Mouse (Mus musculus): ENCODE results near the gene Abhd5. TPM values are rescaled to one million over a fixed set of nuclear protein-coding genes. Genes with fewer than 3 reads are reported as not detected.

Gene Abhd5
- polyA plus RNA-seq, 1 experiment from 2014 or later, result 25.5 TPM

GRCm38 (mm10) chr9:122354240-122354639 lies 2.8 kb downstream of the Abhd5 start:
- Histone ChIP-seq H3K36me3 (replicated peaks; ENCODE audit: control insufficient read depth, insufficient read depth) (no peaks in the 10 kb centered on the region), H3K4me3 (replicated peaks; ENCODE audit: low read length) (no peak overlapping the region), H3K27me3 (ENCODE audit: control insufficient read depth, insufficient read depth, low read length) (no peaks in the 10 kb centered on the region), H3K9me3 (ENCODE audit: control insufficient read depth, low read length) (no peaks in the 10 kb centered on the region), H3K4me1 (replicated peaks; ENCODE audit: control insufficient read depth, insufficient read depth, low read length) (peaks cover 6% of the 10 kb centered on the region; the same call in 1 of the 2 replicates), H3K4me2 (replicated peaks) (no peak overlapping the region), H3K9ac (no peak overlapping the region), H3K27ac (no peak overlapping the region)
- ATAC-seq (ENCODE audit: low FRiP score), result no peak
- WGBS, result 91% methylated on average over 3 of the region's 3 CpGs
- DNase-seq (ENCODE audit: low spot score), result no peak

- no peak overlapping the region for H3K27ac ChIP-seq
- no peaks in the 10 kb centered on the region for H3K36me3 ChIP-seq (replicated peaks; ENCODE audit: control insufficient read depth, insufficient read depth)
- no peak overlapping the region for H3K4me2 ChIP-seq (replicated peaks)
- no peak overlapping the region for H3K9ac ChIP-seq
- ATAC-seq (ENCODE audit: low FRiP score), result no peak
- 94% methylated on average over 1 of the region's 1 CpGs for WGBS
- no peak overlapping the region for H3K4me3 ChIP-seq (replicated peaks; ENCODE audit: low read length)
- no peak for DNase-seq (ENCODE audit: low spot score)
- H3K4me1 ChIP-seq (replicated peaks; ENCODE audit: control insufficient read depth, insufficient read depth, low read length), result no peaks in the 10 kb centered on the region
- H3K27me3 ChIP-seq (ENCODE audit: control insufficient read depth, insufficient read depth, low read length), result no peaks in the 10 kb centered on the region
- H3K9me3 ChIP-seq (ENCODE audit: control insufficient read depth, low read length), result no peaks in the 10 kb centered on the region
These were observed 5.7 kb downstream of the Abhd5 start for GRCm38 (mm10) chr9:122357073-122357472.

- no peak for ATAC-seq (ENCODE audit: low FRiP score)
- 83% methylated on average over 1 of the region's 1 CpGs for WGBS
These were observed 6.2 kb downstream of the Abhd5 start for GRCm38 (mm10) chr9:122357626-122358025.

GRCm38 (mm10) chr9:122364171-122364570 lies 12.8 kb downstream of the Abhd5 start:
- Histone ChIP-seq H3K4me1 (replicated peaks; ENCODE audit: control insufficient read depth, insufficient read depth, low read length) (no peaks in the 10 kb centered on the region), H3K27me3 (ENCODE audit: control insufficient read depth, insufficient read depth, low read length) (no peaks in the 10 kb centered on the region), H3K36me3 (replicated peaks; ENCODE audit: control insufficient read depth, insufficient read depth) (no peaks in the 10 kb centered on the region), H3K9me3 (ENCODE audit: control insufficient read depth, low read length) (no peaks in the 10 kb centered on the region), H3K4me3 (replicated peaks; ENCODE audit: low read length) (no peak overlapping the region), H3K27ac (no peak overlapping the region), H3K9ac (no peak overlapping the region), H3K4me2 (replicated peaks) (no peak overlapping the region)
- 96% methylated on average over 1 of the region's 1 CpGs for WGBS
- ATAC-seq (ENCODE audit: low FRiP score) (no peak), DNase-seq (ENCODE audit: low spot score) (no peak)

More at GRCm38 (mm10) chr9:122357626-122358025, 6.2 kb downstream of the Abhd5 start:
- H3K27me3 ChIP-seq (ENCODE audit: control insufficient read depth, insufficient read depth, low read length), result no peaks in the 10 kb centered on the region
- no peaks in the 10 kb centered on the region for H3K36me3 ChIP-seq (replicated peaks; ENCODE audit: control insufficient read depth, insufficient read depth)
- H3K4me1 ChIP-seq (replicated peaks; ENCODE audit: control insufficient read depth, insufficient read depth, low read length), result no peaks in the 10 kb centered on the region
- no peak overlapping the region for H3K9ac ChIP-seq
- no peak overlapping the region for H3K27ac ChIP-seq
- H3K4me2 ChIP-seq (replicated peaks), result no peak overlapping the region
- no peak for DNase-seq (ENCODE audit: low spot score)
- H3K9me3 ChIP-seq (ENCODE audit: control insufficient read depth, low read length), result no peaks in the 10 kb centered on the region
- no peak overlapping the region for H3K4me3 ChIP-seq (replicated peaks; ENCODE audit: low read length)

GRCm38 (mm10) chr9:122370292-122370794 lies 18.9 kb downstream of the Abhd5 start:
- WGBS, result 94% methylated on average over 6 of the region's 6 CpGs
- Histone ChIP-seq H3K27ac (no peak overlapping the region), H3K4me2 (replicated peaks) (no peak overlapping the region), H3K9me3 (ENCODE audit: control insufficient read depth, low read length) (no peaks in the 10 kb centered on the region), H3K4me3 (replicated peaks; ENCODE audit: low read length) (no peak overlapping the region), H3K9ac (no peak overlapping the region), H3K4me1 (replicated peaks; ENCODE audit: control insufficient read depth, insufficient read depth, low read length) (no peaks in the 10 kb centered on the region), H3K36me3 (replicated peaks; ENCODE audit: control insufficient read depth, insufficient read depth) (no peaks in the 10 kb centered on the region), H3K27me3 (ENCODE audit: control insufficient read depth, insufficient read depth, low read length) (no peaks in the 10 kb centered on the region)
- no peak for DNase-seq (ENCODE audit: low spot score)
- no peak for ATAC-seq (ENCODE audit: low FRiP score)

GRCm38 (mm10) chr9:122372506-122372905 lies 21.1 kb downstream of the Abhd5 start:
- no peak overlapping the region for H3K4me2 ChIP-seq (replicated peaks)
- DNase-seq (ENCODE audit: low spot score) (no peak), ATAC-seq (ENCODE audit: low FRiP score) (no peak)
- no peaks in the 10 kb centered on the region for H3K4me1 ChIP-seq (replicated peaks; ENCODE audit: control insufficient read depth, insufficient read depth, low read length)
- WGBS, result 58% methylated on average over 4 of the region's 4 CpGs
- no peak overlapping the region for H3K4me3 ChIP-seq (replicated peaks; ENCODE audit: low read length)
- H3K9ac ChIP-seq, result no peak overlapping the region
- H3K27me3 ChIP-seq (ENCODE audit: control insufficient read depth, insufficient read depth, low read length), result no peaks in the 10 kb centered on the region
- H3K9me3 ChIP-seq (ENCODE audit: control insufficient read depth, low read length), result no peaks in the 10 kb centered on the region
- H3K27ac ChIP-seq, result no peak overlapping the region
- H3K36me3 ChIP-seq (replicated peaks; ENCODE audit: control insufficient read depth, insufficient read depth), result no peaks in the 10 kb centered on the region

- Histone ChIP-seq H3K36me3 (replicated peaks; ENCODE audit: control insufficient read depth, insufficient read depth) (peaks cover under 1% of the 10 kb centered on the region; the same call in 1 of the 2 replicates), H3K27ac (peak overlapping the region; percentile 32; the same call in 1 of the 2 replicates)
These were observed 21.6 kb downstream of the Abhd5 start for GRCm38 (mm10) chr9:122372991-122373390.

GRCm38 (mm10) chr9:122378986-122379385 lies 27.6 kb downstream of the Abhd5 start:
- DNase-seq (ENCODE audit: low spot score), result no peak
- Histone ChIP-seq H3K4me1 (replicated peaks; ENCODE audit: control insufficient read depth, insufficient read depth, low read length) (no peaks in the 10 kb centered on the region), H3K9me3 (ENCODE audit: control insufficient read depth, low read length) (no peaks in the 10 kb centered on the region), H3K9ac (no peak overlapping the region), H3K27me3 (ENCODE audit: control insufficient read depth, insufficient read depth, low read length) (no peaks in the 10 kb centered on the region), H3K36me3 (replicated peaks; ENCODE audit: control insufficient read depth, insufficient read depth) (peaks cover 8% of the 10 kb centered on the region), H3K4me2 (replicated peaks) (no peak overlapping the region), H3K4me3 (replicated peaks; ENCODE audit: low read length) (no peak overlapping the region), H3K27ac (no peak overlapping the region)
- no peak for ATAC-seq (ENCODE audit: low FRiP score)
- 86% methylated on average over 6 of the region's 6 CpGs for WGBS

More at GRCm38 (mm10) chr9:122372991-122373390, 21.6 kb downstream of the Abhd5 start:
- H3K9ac ChIP-seq, result no peak overlapping the region
- no peaks in the 10 kb centered on the region for H3K4me1 ChIP-seq (replicated peaks; ENCODE audit: control insufficient read depth, insufficient read depth, low read length)
- 78% methylated on average over 1 of the region's 1 CpGs for WGBS
- H3K27me3 ChIP-seq (ENCODE audit: control insufficient read depth, insufficient read depth, low read length), result no peaks in the 10 kb centered on the region
- no peak for DNase-seq (ENCODE audit: low spot score)
- H3K4me3 ChIP-seq (replicated peaks; ENCODE audit: low read length), result no peak overlapping the region
- H3K4me2 ChIP-seq (replicated peaks), result no peak overlapping the region
- no peaks in the 10 kb centered on the region for H3K9me3 ChIP-seq (ENCODE audit: control insufficient read depth, low read length)
- ATAC-seq (ENCODE audit: low FRiP score), result no peak

GRCm38 (mm10) chr9:122380959-122381358 lies 29.6 kb downstream of the Abhd5 start:
- no peak overlapping the region for H3K9ac ChIP-seq
- ATAC-seq (ENCODE audit: low FRiP score) (no peak), DNase-seq (ENCODE audit: low spot score) (no peak)
- H3K9me3 ChIP-seq (ENCODE audit: control insufficient read depth, low read length), result no peaks in the 10 kb centered on the region
- no peak overlapping the region for H3K4me2 ChIP-seq (replicated peaks)
- 20% methylated on average over 6 of the region's 6 CpGs for WGBS
- H3K4me1 ChIP-seq (replicated peaks; ENCODE audit: control insufficient read depth, insufficient read depth, low read length), result no peaks in the 10 kb centered on the region
- H3K27me3 ChIP-seq (ENCODE audit: control insufficient read depth, insufficient read depth, low read length), result no peaks in the 10 kb centered on the region
- peaks cover 8% of the 10 kb centered on the region for H3K36me3 ChIP-seq (replicated peaks; ENCODE audit: control insufficient read depth, insufficient read depth)
- no peak overlapping the region for H3K4me3 ChIP-seq (replicated peaks; ENCODE audit: low read length)
- H3K27ac ChIP-seq, result no peak overlapping the region

GRCm38 (mm10) chr9:122382006-122382405 lies 30.6 kb downstream of the Abhd5 start:
- no peak overlapping the region for H3K27ac ChIP-seq
- H3K4me2 ChIP-seq (replicated peaks), result no peak overlapping the region
- H3K4me3 ChIP-seq (replicated peaks; ENCODE audit: low read length), result no peak overlapping the region
- no peaks in the 10 kb centered on the region for H3K9me3 ChIP-seq (ENCODE audit: control insufficient read depth, low read length)
- 75% methylated on average over 6 of the region's 6 CpGs for WGBS
- peaks cover 8% of the 10 kb centered on the region for H3K36me3 ChIP-seq (replicated peaks; ENCODE audit: control insufficient read depth, insufficient read depth)
- H3K9ac ChIP-seq, result no peak overlapping the region
- ATAC-seq (ENCODE audit: low FRiP score) (no peak), DNase-seq (ENCODE audit: low spot score) (no peak)
- H3K27me3 ChIP-seq (ENCODE audit: control insufficient read depth, insufficient read depth, low read length), result no peaks in the 10 kb centered on the region
- no peaks in the 10 kb centered on the region for H3K4me1 ChIP-seq (replicated peaks; ENCODE audit: control insufficient read depth, insufficient read depth, low read length)

All from hindbrain, embryonic 14.5 days (tissue).